Mouse (Mus musculus): ENCODE data around the gene Ipo13.
A peak's percentile ranks its signal among the peaks of the same experiment; 100 is the strongest.

Gene Ipo13

GRCm38 (mm10) chr4:117914031-117914430 is 768 bp downstream of the Ipo13 start:
- no peak for DNase-seq (ENCODE audit: low spot score in 2 of 2)

- no peak for DNase-seq (ENCODE audit: low spot score in 2 of 2)
These were observed 1.4 kb downstream of the Ipo13 start for GRCm38 (mm10) chr4:117913421-117913820.

GRCm38 (mm10) chr4:117912685-117913273 is 2.0 kb downstream of the Ipo13 start:
- DNase-seq (ENCODE audit: low spot score in 2 of 2): no peak

- DNase-seq (ENCODE audit: low spot score in 2 of 2): no peak
These were observed 2.7 kb downstream of the Ipo13 start for GRCm38 (mm10) chr4:117912131-117912561.

- no peak for DNase-seq (ENCODE audit: low spot score in 2 of 2)
These were observed 5.9 kb downstream of the Ipo13 start for GRCm38 (mm10) chr4:117908834-117909453.

GRCm38 (mm10) chr4:117906196-117906595 is 8.6 kb downstream of the Ipo13 start:
- DNase-seq (ENCODE audit: low spot score in 2 of 2): no peak

GRCm38 (mm10) chr4:117904761-117905160 is 10.0 kb downstream of the Ipo13 start:
- DNase-seq (ENCODE audit: low spot score in 2 of 2): no peak

- no peak for DNase-seq (ENCODE audit: low spot score in 2 of 2)
These were observed 10.7 kb downstream of the Ipo13 start for GRCm38 (mm10) chr4:117904094-117904493.

GRCm38 (mm10) chr4:117898111-117898510 is 16.7 kb downstream of the Ipo13 start:
- DNase-seq (ENCODE audit: low spot score in 2 of 2): no peak

GRCm38 (mm10) chr4:117896031-117896430 is 18.8 kb downstream of the Ipo13 start:
- DNase-seq (ENCODE audit: low spot score in 2 of 2): no peak

- DNase-seq (ENCODE audit: low spot score in 2 of 2): no peak
These were observed 19.5 kb downstream of the Ipo13 start for GRCm38 (mm10) chr4:117895339-117895738.

- DNase-seq (ENCODE audit: low spot score in 2 of 2): no peak
These were observed 20.2 kb downstream of the Ipo13 start for GRCm38 (mm10) chr4:117894601-117895000.

GRCm38 (mm10) chr4:117893376-117893775 is 21.4 kb downstream of the Ipo13 start:
- DNase-seq (ENCODE audit: low spot score in 2 of 2): peak in 1 of 2 experiments; percentile 64

GRCm38 (mm10) chr4:117891738-117892161 is 23.0 kb downstream of the Ipo13 start, which contains the start of gene Dph2:
TSS of gene Dph2 (minus strand) at chr4:117892032.
- DNase-seq (ENCODE audit: low spot score in 2 of 2): peak; percentile 56 to 73

GRCm38 (mm10) chr4:117890750-117891149 is 24.0 kb downstream of the Ipo13 start:
- DNase-seq (ENCODE audit: low spot score in 2 of 2): no peak

GRCm38 (mm10) chr4:117890031-117890430 is 24.8 kb downstream of the Ipo13 start:
- DNase-seq (ENCODE audit: low spot score in 2 of 2): no peak

GRCm38 (mm10) chr4:117889471-117889870 is 25.3 kb downstream of the Ipo13 start:
- no peak for DNase-seq (ENCODE audit: low spot score in 2 of 2)

GRCm38 (mm10) chr4:117887920-117888319 is 26.9 kb downstream of the Ipo13 start:
- DNase-seq (ENCODE audit: low spot score in 2 of 2): no peak

GRCm38 (mm10) chr4:117887133-117887532 is 27.7 kb downstream of the Ipo13 start, which contains the start of gene Atp6v0b:
TSS of gene Atp6v0b (minus strand) at chr4:117887333.
- peak; percentile 87 to 91 for DNase-seq (ENCODE audit: low spot score in 2 of 2)

GRCm38 (mm10) chr4:117886644-117887043 is 28.2 kb downstream of the Ipo13 start:
- DNase-seq (ENCODE audit: low spot score in 2 of 2): no peak

GRCm38 (mm10) chr4:117885994-117886393 is 28.8 kb downstream of the Ipo13 start:
- DNase-seq (ENCODE audit: low spot score in 2 of 2): no peak

GRCm38 (mm10) chr4:117885093-117885492 is 29.7 kb downstream of the Ipo13 start:
- no peak for DNase-seq (ENCODE audit: low spot score in 2 of 2)

GRCm38 (mm10) chr4:117884146-117884545 is 30.7 kb downstream of the Ipo13 start:
- DNase-seq (ENCODE audit: low spot score in 2 of 2): no peak
